Mouse (Mus musculus): ENCODE results near the gene H2-D1. TPM values are rescaled to one million over a fixed set of nuclear protein-coding genes. Genes with fewer than 3 reads are reported as not detected.

The H2-D1 gene
- polyA plus RNA-seq, 1 experiment = 878 TPM

DNA sequence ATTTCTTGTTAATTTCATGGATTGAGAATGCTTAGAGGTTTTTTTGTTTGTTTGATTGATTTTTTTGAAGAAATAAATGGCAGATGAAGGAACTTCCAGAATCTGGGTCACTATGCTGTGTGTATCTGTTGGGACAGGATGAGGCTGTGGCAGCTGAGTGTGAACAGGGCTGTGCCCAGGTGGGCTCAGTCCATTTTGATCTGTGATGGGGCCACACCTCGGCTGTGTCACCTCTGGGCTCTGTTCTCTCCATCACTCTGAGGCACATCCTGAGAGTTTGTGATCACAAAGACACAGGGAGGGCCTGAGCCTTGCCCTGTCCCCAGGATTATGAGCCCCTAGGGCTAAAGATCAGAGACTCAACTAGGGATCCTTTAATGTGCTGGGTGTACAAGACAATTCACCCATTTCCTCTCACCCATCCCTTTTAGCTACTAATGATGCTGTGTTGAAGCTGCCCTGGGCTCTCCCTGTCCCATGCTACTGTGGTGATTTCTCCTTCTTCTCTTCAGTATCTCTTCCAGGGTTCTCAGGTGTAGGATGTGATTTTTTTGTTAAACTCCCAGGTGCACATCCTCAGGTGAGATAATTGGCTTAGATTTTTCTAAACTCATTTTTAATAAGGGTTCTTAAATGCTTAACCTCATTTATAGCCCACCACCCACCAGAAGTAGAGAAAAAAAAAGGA is 5.0 kb downstream of the H2-D1 start:
- DNase-seq = no peak
- no peak overlapping the region for H3K4me3 ChIP-seq (replicated peaks; ENCODE audit: extremely low read depth, low read depth, low read length)
- H3K4me1 ChIP-seq (ENCODE audit: control insufficient read depth, insufficient read depth, low read length) = no peaks in the 10 kb centered on the region; the same call in 1 of the 2 replicates
- 75% methylated on average over 1 of the region's 1 CpGs for WGBS
- TF ChIP-seq POLR2A (IDR thresholded peaks at IDR 0.05; ENCODE audit: borderline replicate concordance, extremely low read depth, low read depth, low read length) = no peak
- no peak for TF ChIP-seq CTCF (IDR thresholded peaks at IDR 0.05; ENCODE audit: insufficient read depth, low read length)

GRCm38 (mm10) chr17:35269653-35270347 is 7.3 kb downstream of the H2-D1 start:
- no peaks in the 10 kb centered on the region; the same call in 1 of the 2 replicates for H3K4me1 ChIP-seq (ENCODE audit: control insufficient read depth, insufficient read depth, low read length)
- DNase-seq = no peak
- no peak overlapping the region for H3K4me3 ChIP-seq (replicated peaks; ENCODE audit: extremely low read depth, low read depth, low read length)
- no peak for TF ChIP-seq CTCF (IDR thresholded peaks at IDR 0.05; ENCODE audit: insufficient read depth, low read length)
- TF ChIP-seq POLR2A (IDR thresholded peaks at IDR 0.05; ENCODE audit: borderline replicate concordance, extremely low read depth, low read depth, low read length) = no peak
- 23% methylated on average over 3 of the region's 3 CpGs for WGBS

- H3K4me1 ChIP-seq (ENCODE audit: control insufficient read depth, insufficient read depth, low read length) = no peaks in the 10 kb centered on the region
- no peak for DNase-seq
- no peak for TF ChIP-seq POLR2A (IDR thresholded peaks at IDR 0.05; ENCODE audit: borderline replicate concordance, extremely low read depth, low read depth, low read length)
- TF ChIP-seq CTCF (IDR thresholded peaks at IDR 0.05; ENCODE audit: insufficient read depth, low read length) = no peak
- no peak overlapping the region for H3K4me3 ChIP-seq (replicated peaks; ENCODE audit: extremely low read depth, low read depth, low read length)
- WGBS = 75% methylated on average over 3 of the region's 3 CpGs
These were observed 9.7 kb downstream of the H2-D1 start for GRCm38 (mm10) chr17:35272249-35272648.

- WGBS = 4% methylated on average over 11 of the region's 11 CpGs
- TF ChIP-seq CTCF (IDR thresholded peaks at IDR 0.05; ENCODE audit: insufficient read depth, low read length) = peak; percentile 93
- no peak for TF ChIP-seq POLR2A (IDR thresholded peaks at IDR 0.05; ENCODE audit: borderline replicate concordance, extremely low read depth, low read depth, low read length)
- no peak overlapping the region for H3K4me3 ChIP-seq (replicated peaks; ENCODE audit: extremely low read depth, low read depth, low read length)
- peak; percentile 93 for DNase-seq
- no peaks in the 10 kb centered on the region for H3K4me1 ChIP-seq (ENCODE audit: control insufficient read depth, insufficient read depth, low read length)
These were observed 12.2 kb downstream of the H2-D1 start for GRCm38 (mm10) chr17:35274770-35275169.

- no peak overlapping the region for H3K4me3 ChIP-seq (replicated peaks; ENCODE audit: extremely low read depth, low read depth, low read length)
- TF ChIP-seq CTCF (IDR thresholded peaks at IDR 0.05; ENCODE audit: insufficient read depth, low read length) (no peak), POLR2A (IDR thresholded peaks at IDR 0.05; ENCODE audit: borderline replicate concordance, extremely low read depth, low read depth, low read length) (no peak)
- H3K4me1 ChIP-seq (ENCODE audit: control insufficient read depth, insufficient read depth, low read length) = no peaks in the 10 kb centered on the region
- DNase-seq = no peak
- 15% methylated on average over 13 of the region's 13 CpGs for WGBS
These were observed 13.9 kb downstream of the H2-D1 start for GRCm38 (mm10) chr17:35276304-35276864.

GRCm38 (mm10) chr17:35278049-35278448 is 15.5 kb downstream of the H2-D1 start:
- Histone ChIP-seq H3K4me1 (ENCODE audit: control insufficient read depth, insufficient read depth, low read length) (no peaks in the 10 kb centered on the region), H3K4me3 (replicated peaks; ENCODE audit: extremely low read depth, low read depth, low read length) (no peak overlapping the region)
- no peak for DNase-seq
- WGBS = 70% methylated on average over 8 of the region's 8 CpGs
- TF ChIP-seq CTCF (IDR thresholded peaks at IDR 0.05; ENCODE audit: insufficient read depth, low read length) (no peak), POLR2A (IDR thresholded peaks at IDR 0.05; ENCODE audit: borderline replicate concordance, extremely low read depth, low read depth, low read length) (no peak)

GRCm38 (mm10) chr17:35278957-35279688 is 16.6 kb downstream of the H2-D1 start:
- DNase-seq = no peak
- TF ChIP-seq CTCF (IDR thresholded peaks at IDR 0.05; ENCODE audit: insufficient read depth, low read length) (no peak), POLR2A (IDR thresholded peaks at IDR 0.05; ENCODE audit: borderline replicate concordance, extremely low read depth, low read depth, low read length) (no peak)
- Histone ChIP-seq H3K4me1 (ENCODE audit: control insufficient read depth, insufficient read depth, low read length) (no peaks in the 10 kb centered on the region), H3K4me3 (replicated peaks; ENCODE audit: extremely low read depth, low read depth, low read length) (no peak overlapping the region)
- 85% methylated on average over 13 of the region's 13 CpGs for WGBS

- H3K4me3 ChIP-seq (replicated peaks; ENCODE audit: extremely low read depth, low read depth, low read length) = no peak overlapping the region
- 61% methylated on average over 3 of the region's 3 CpGs for WGBS
- no peaks in the 10 kb centered on the region for H3K4me1 ChIP-seq (ENCODE audit: control insufficient read depth, insufficient read depth, low read length)
- DNase-seq = no peak
- TF ChIP-seq POLR2A (IDR thresholded peaks at IDR 0.05; ENCODE audit: borderline replicate concordance, extremely low read depth, low read depth, low read length) (no peak), CTCF (IDR thresholded peaks at IDR 0.05; ENCODE audit: insufficient read depth, low read length) (no peak)
These were observed 17.7 kb downstream of the H2-D1 start for GRCm38 (mm10) chr17:35280276-35280675.

GRCm38 (mm10) chr17:35285431-35285830 is 22.9 kb downstream of the H2-D1 start:
- H3K4me3 ChIP-seq (replicated peaks; ENCODE audit: extremely low read depth, low read depth, low read length) = no peak overlapping the region
- no peak for DNase-seq
- H3K4me1 ChIP-seq (ENCODE audit: control insufficient read depth, insufficient read depth, low read length) = no peaks in the 10 kb centered on the region
- TF ChIP-seq POLR2A (IDR thresholded peaks at IDR 0.05; ENCODE audit: borderline replicate concordance, extremely low read depth, low read depth, low read length) (no peak), CTCF (IDR thresholded peaks at IDR 0.05; ENCODE audit: insufficient read depth, low read length) (no peak)
